Mouse (Mus musculus) thymus, postnatal 25 days (tissue): ENCODE measurements around the gene Hoxa5.

ENCODE experiments used
- DNase-seq: peaks from one replicate; pipeline ENCODE4 v3.0.0; 2022

Hoxa5 gene

DNA sequence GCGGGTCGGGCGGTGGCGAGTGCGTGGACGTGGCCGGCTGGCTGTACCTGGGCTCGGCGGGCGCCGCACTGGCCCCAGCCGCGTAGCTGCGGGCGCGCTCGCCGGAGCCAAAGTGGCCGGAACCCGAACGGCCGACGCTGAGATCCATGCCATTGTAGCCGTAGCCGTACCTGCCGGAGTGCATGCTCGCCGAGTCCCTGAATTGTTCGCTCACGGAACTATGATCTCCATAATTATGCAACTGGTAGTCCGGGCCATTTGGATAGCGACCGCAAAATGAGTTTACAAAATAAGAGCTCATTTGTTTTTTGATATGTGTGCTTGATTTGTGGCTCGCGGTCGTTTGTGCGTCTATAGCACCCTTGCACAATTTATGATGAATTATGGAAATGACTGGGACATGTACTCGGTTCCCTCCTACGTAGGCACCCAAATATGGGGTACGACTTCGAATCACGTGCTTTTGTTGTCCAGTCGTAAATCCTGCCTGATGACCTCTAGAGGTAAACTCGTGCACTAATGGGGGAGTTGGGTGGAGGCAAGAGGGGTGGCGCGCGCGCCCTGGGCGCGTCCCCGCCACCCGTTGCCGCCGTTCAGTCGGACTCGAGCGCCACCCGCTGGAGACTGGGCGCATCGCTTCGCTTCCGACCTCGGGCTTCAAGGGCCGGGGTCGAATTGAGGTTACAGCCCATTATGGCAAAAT lies at the start of gene Hoxa5:
Gene Hoxa5, minus strand, starts transcription at position 538 of the 703 bp plus-strand sequence.
- DNase-seq = no peak

DNA sequence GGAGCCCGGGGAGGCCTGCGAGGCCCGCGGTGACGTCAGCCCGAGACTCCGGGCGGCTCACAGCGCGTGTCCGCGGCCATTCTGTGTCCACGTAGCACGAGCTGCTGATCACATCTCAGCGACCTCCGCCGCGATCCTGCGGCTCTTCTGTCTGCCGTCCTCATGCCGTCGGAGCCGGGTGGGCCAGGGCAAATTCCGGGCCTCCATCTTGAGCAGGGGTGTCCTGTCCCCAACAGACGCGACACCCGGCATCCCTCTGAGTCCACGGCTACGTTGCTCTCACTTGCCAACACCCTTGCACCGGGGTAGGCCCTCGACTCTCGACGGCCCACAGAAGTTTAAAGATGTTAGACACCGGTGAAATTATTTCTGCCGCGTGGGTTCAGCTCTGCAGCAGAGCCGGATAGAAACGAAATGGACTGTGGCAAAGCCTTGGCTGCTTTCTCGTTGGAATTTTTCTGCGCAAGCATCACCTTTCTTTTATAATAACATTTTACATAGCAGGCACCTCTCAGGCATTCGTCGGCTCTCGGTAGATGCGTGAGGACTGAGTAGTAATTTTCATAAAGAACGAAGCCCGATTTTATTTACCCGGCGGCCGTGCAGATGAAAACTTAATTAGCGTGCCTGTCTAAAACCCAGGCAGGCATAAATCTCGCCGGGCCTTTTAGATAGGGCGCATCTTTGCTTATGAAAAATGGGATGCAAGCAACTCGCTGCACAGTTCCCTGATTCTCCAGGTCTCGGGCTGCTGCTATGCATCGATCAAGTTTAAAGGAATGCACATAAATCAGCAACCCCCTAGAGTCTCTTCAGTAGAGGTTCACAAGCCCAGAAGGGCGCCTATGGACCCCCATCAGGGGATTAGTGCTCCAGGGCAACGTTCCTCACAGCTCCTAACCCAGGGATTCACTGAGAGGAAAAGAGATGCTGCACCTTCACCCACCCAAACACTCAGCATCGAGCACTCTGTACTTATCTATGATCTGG lies 49.4 kb upstream of the Hoxa5 start:
- peak; percentile 37 for DNase-seq

DNA sequence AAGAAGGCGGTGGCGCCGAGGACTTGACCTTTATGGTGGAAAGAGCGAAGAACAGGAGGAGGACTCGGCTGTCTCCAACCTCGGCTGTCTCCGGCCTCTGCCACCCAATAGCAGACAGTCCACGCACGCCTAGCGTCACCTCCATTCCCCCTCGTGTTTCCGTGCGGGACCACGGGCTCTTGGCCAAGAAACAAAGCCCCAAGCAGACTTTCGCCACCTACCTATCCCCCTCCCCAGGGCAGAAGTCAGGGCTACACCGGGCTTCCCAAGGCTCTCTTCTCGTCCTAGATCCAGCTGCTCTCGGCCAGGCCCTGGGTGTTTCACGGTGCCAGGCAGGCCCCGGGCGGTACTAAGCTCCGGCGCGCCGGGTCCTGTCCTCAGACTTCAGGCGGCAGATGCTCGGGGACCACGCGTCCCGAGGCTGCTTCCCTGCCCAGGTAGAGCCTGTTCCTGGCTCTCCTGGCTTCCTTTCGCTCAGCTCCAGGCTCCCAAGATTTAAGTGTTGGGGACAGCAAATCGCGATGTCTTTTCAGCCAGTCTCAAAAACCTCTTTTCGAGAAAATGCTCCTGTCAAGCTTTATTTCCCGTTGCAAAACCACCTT lies 48.5 kb upstream of the Hoxa5 start:
- no peak for DNase-seq

DNA sequence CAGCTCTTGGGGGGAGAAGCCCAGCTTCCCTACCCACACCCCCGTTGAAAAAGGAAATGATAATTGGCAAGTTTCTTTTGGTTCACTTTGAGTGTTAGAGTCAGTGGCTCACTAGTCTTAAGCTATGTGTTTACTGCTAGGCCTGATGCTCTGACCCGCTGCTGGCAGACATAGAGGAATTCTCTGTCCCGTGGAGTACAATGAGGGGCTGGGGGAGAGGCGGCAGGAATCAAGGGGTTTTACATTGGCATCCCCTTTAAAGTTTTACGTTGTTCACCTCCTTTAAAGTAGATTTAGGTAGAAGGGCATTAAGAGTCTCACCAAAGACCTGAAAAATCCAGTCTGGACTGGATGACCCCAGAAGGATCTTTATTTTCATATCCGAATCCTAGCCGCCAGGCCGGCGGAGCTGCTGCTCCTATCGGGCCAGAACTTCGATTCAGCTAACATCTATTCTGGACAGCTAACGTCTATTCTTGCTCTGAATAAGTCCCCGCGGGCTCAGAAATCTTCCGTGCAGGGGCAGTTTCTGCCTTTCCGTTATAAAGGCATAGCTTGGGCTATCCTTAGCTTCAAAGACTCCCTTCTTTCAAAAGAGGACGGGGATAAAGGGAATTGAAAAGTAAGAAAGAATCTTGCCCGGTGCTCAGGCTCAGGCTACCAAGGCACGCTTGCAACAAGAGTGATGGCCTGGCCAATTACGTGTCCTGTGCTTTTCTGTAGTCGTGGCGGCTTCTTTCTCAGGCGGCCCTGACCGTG lies 47.8 kb upstream of the Hoxa5 start:
- no peak for DNase-seq

DNA sequence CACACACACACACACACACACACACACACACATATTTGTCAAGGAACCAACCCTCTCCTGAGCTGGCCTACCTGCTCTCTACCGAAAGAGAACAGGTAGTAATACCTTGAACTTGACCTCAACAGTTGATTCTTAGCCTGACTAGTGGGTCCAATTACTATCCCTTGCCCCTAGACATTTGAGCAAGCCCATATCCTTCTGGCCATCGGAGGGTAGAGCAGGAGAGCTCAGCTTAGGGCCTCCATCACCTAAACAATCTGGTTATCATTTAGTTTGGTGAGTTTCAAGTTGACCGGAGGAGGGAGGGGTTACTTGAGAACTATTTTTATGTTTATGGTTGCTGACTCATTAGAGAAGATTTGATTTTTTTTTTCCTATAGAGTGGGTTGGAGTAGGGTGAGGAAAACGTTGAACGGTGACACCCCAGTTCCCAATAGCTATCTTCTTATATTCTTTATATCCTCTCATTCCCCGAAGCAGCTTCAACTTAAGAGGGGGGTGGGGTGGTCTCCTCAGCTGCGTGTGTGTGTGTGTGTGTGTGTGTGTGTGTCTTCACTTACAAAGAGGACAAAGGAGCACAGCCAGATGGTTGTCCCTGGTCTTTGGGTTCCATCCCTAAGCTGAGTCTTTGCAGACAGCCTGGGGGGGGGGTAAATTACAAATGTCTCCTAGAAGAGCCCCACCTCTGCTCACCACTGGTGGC lies 46.9 kb upstream of the Hoxa5 start:
- no peak for DNase-seq

DNA sequence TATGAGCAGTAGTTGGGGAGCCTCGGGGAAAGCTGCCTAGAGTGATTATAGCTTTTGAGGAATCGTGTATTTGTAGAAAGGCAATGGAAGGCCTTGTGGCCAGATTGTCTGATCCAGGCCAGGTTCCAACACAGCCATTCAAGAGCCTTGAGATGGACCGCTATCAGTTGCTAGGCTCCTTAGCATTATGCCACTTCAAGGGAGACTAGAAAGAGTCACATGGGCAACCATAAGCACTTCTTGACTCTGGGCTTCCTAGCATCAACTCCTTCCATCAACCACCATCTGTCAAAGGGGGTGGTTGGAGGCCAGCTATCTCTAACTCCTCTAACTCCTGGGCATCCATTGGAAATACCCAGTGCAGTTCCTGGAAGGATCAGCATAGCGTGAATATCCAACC lies 45.4 kb upstream of the Hoxa5 start:
- no peak for DNase-seq

DNA sequence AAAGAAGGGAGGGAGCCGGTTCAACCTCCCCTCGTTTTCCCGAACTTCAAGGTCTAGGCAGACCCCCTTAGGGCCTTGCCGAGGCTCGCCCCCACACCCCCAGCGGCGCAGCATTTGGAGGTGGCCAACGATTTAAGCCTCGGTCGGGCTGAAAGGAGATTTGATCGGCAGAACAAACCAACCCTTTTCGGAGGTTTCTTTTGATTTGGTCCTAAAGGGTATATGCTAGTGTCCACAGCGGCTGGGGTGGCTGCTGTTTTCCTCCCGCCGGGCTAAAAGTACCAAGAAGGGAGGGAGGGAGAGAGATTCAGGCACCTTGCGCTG lies 45.0 kb upstream of the Hoxa5 start:
- no peak for DNase-seq

DNA sequence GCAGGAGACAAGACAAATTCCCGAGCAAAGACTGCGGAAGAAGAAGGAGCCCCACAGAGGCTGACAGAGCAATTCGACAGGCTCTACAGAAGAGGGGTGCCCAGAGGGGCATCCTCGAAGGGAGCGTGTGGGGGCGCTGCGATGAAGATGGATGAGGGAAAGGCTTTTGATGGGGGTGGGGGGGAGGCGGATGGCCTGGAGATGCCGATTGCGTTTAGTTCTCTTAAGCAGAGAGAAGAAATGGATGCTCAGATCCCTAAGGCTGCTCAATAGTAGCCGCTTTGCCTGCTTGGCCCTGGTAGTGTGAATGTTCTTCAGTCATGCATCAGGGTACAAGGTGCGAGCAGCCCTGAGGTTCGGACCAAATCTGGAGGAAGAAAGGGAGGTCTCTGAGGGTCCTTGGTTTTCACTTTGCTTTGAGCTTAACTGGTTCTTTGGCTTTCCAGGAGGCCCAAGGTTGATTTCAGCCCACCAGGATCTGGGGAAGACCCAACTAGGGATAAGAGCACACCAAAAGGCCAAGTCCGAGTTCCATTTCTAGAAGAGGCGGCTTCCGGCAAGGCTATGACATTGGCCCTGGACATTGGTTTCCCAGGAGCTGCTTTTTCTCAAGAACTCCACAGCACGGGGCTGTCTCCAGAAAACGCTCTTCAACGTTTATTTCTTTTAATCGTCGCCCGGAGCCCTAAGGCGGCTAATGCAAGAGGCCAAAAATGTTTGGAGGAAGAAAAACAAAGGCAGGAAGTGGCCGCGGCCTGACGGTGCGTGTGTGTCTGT lies 44.4 kb upstream of the Hoxa5 start:
- no peak for DNase-seq

DNA sequence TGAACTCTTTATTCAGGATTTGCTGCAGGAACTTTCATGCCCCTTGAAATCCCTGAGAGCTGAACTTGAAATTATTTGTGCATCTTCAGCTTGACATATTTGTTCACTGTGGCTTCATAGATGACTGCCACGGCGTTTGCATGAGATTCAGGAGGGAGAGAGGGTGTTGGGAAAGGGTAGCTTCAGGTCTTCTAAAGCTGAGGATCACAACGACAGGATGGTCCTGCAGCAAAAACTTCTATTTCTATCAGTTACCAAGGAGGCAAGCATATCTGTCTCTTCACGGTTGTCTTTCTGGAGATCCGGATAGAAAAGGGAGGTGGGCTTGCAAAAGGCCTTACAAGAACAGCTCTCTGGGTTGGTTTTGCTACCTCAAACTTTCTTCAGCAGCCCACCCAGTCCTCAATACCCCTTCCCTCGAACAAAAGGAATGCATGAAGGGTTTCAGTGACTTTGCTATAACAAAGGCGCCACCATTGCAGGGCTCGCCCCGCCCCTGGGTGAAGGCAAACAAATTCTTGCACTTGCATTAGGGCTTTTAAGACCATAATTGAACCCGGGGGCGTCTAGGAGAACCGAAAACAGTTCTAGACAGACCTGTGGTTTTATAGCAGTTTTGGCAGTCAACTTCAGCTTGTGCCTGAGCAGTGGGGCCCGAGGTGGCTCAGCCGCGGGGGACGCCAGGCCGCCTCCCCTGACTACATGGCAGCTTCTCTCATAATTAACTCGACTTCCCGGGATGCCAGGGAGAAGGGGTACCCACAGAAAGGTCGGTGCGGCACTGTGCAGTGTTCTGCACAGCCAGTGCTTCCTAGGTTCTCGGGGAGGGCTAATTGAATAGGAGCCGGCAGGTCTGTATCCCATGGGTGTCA lies 43.6 kb upstream of the Hoxa5 start:
- DNase-seq = no peak

DNA sequence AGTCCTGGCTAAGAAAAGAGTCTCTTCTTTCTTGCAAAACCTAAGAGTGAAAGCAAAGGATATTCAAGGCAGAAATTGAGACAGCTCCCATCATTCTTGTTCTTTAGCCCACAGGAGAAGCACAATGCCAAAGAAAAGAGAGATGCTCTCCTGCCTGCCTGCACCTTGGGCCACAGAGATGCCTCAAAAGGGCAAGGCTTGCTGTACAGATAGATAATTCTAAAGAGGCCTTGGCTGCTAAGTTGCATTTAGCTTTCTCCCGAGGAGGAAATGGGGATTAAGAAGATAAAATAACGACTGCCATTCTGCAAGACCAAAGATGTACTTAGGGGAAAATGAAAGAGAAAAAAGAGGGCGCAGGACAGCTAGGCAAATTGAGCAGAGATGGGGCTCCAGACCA lies 42.5 kb upstream of the Hoxa5 start:
- DNase-seq = no peak

DNA sequence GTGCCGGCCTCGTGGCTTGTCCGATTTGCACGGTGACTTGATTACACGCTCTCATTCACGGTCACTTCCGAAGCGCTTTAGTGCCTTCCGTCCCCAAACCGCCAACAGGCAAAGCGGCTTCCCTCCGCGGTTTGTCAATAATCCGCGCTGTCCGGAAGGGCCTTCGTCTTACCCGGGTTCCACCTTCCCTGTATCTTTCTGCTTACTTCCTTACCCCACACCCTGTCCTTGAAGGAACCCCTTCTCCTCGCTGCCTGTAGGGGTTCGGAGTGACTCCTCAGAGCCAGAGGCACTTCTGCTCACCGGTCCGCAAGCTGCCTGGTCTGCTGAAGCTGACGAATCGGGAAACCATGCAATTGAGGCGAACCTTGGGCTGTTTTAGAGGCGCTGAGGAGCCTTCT lies 42.0 kb upstream of the Hoxa5 start:
- DNase-seq = no peak

DNA sequence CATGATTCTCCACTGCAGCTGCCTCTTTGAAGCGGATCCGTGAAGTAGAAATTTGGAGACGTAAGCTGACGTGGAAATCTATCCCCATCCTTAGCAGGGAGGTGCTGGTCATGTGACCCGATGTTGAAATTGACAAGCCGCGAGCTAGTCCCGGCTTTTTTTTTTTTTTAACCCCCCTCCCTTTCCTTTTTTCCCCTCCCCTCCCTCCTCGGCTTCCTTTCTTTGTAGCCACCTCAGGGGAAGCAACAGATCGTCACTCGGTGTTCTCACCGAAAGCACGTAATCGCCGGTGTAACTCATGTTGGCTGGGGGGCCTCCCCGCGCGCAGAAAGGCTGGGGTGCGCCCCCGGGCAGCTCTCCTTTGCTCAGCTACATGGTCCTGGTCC lies 41.4 kb upstream of the Hoxa5 start, which contains the start of gene Hoxa11:
Gene Hoxa11, minus strand, starts transcription at position 54 of the 386 bp plus-strand sequence.
- no peak for DNase-seq

DNA sequence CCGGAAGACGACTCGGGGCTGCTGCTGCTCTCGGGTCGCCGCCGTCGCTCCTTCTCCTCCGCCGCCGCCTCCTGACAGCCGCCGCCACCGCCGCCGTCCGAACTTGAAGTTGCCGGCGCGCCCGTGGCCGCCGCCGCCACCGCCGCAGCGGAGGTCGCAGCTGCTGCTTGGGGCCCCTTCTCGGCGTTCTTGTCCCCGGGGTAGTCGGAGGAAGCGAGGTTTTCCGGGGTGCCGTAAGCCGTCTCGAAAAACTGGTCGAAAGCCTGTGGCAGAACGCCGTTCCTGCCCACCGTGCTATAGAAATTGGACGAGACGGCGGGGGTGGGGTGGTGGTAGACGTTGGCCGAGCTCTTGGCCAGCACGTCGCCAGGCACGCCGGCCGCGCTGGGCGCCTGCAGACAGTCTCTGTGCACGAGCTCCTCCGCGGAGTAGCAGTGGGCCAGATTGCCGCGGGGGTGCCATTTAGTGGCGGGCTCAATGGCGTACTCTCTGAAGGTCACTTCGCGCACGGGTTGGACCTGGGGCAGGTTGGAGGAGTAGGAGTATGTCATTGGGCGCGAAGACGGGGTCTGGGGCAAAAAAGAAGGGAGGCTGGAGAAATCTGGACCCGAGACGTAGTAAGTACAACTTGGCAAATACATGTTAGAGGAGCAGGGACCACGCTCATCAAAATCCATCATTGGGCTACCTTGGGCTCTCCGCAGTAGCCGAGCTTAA lies 40.8 kb upstream of the Hoxa5 start:
- no peak for DNase-seq

DNA sequence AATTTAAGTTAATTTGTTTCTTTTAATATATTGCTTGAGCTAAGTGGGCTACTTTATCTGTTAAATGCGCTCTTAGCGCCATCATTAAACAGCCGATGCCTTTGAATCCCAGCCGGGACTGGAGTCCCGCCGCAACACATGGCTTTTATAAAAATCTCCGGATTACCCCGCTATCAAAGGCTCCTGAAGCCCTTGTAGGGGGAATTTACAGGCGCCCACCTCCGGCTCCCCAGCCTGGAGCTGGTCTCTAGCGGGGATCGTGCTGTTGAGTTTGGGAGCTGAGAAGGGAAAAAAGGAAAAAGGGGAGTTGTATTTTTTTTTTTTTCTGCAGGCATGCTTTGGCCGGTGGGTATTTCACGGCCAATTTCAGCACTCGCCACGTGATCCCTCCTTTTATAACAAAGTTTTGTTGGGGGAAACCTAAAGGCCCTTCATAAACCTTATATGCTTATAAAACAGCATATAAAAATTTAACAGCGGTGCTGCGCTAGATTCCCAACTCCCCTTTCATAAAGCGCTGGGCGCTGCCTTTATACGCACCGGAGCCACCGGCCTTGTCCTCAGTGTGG lies 40.2 kb upstream of the Hoxa5 start:
- DNase-seq = no peak

DNA sequence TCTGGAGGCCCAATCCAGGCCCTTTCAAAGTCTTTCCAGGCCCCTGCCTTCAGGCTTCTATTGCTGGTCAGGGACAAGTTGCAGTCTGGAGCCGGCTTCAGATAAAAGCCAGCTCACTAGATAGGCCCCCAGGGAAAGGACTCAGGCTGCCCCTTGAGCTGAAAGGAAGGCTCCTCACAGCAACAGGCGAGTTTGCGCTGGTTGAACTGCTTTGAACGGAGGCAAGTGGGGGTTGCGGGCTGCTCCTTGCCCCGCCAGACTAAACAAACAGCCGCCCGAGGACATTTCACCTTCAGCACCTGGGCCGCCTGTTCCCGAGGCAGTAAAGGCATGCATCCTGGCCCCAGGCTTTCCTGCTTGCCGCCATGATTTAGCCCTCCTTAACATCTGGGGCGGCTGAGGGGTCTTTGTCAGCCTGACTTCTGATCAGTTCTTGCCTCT lies 39.3 kb upstream of the Hoxa5 start:
- DNase-seq = no peak

DNA sequence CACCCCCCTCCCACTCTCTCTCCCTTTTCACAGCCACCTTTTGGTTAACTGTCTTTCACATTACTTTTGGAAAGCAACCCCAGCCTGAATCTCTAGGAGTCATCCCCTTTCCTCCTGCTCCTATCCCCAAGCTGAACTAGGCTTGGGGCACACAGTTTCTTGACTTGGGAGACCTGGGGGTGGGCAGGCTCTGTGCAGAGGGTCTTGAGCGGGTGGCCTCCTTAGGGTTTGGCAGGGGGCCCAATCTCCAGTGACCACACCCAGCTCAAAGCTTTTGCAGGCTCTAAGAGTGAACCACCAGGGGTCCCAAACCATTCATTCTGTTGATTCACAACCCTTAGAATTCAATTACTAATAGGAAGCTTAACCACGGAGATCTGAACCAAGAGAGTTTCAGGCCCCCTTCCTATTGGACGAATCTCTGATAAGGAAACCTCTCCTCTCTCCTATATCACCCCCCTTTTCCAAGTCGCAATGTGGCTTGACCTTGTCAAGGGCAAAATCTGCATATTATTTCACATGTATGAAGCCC lies 38.5 kb upstream of the Hoxa5 start:
- no peak for DNase-seq

DNA sequence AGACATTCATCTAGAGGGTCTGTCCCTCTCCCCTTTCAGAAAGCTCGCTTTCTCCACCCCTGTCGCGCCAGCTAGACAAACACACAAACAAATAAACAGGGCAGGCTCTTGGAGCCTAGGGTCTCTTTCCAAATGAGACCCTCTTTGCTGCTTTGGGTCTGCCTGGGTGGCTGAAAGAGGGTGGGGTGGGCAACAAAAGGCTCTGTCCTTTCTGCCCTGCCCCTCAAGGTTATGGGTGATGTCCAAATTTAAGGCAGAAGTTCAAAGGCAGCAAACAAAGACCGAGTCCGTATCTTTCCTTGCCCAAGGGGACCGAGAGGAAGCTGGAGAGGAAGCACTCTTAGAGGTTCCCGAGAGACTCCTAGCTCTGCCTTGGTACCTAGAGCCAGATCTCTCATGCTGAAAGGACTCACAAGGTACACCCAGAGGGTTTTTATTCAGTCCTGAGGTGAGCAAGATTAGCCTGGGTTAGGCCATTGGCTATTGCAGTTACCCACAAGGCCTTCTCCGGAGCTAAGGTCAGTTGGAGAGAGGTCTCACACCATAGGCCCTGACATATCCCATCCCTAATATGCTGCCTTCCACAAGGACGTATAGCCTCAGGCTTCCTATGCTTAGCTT lies 36.7 kb upstream of the Hoxa5 start:
- DNase-seq = no peak

DNA sequence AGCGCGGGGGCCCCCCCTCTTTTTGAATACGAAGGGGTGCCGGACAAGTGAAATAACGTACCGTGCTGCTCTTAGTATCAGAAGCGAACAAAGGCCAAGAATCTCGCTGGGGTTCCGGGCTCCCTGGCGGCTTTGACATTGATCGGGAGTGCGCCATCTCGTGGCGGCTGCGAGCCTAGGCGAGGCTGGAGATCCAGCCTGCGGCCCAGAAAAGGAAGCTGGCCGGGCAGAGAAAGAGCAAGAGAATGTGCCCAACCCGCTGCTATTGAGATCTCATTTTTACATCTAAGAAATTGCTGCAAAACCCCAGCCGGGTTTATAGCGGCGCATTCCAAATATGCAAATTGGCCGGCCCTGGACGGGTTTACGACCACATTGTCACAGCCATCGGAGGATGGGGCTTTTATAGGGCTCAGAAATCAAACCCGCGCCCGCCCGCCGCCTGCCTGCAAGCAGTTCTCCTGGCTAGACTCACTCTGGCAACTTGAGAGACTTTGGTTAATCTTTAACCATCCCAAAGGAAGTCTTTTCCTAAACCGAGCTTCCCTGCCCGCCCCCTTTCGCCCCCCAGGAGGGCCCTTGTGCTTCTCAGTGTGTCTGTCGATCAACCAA lies 36.1 kb upstream of the Hoxa5 start, which contains the start of gene Hoxa10:
Gene Hoxa10, minus strand, starts transcription at position 466 of the 612 bp plus-strand sequence.
- DNase-seq = peak; percentile 81
